Mouse (Mus musculus): ENCODE data around the gene Daw1. TPM values are rescaled to one million over a fixed set of nuclear protein-coding genes. Genes with fewer than 3 reads are reported as not detected.

The Daw1 gene
- total and polyA plus RNA-seq, 2 experiments from 2014 or later = not detected

DNA sequence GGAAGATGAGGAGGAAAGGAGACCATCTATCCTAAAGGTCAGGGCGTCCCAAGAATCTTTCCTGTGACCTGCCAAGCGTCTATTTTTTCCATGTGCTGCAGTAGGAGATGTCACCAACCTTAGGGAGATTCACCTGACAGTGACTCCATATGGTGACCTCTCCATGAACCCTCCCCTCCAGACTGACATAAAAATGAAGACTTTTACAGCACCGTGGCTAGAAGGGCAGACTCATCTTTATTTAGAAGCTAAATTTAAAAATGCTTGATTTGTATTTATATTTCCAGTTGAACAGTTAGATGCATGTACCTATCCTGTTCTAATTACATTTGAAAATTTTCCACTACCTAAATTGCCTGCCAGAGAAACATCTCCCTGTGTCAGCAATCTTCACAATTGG lies 68.4 kb downstream of the Daw1 start:
- Histone ChIP-seq H3K27ac (ENCODE audit: low read depth) (no peak overlapping the region), H3K9me3 (replicated peaks; ENCODE audit: control insufficient read depth, low read length) (no peaks in the 10 kb centered on the region), H3K27me3 (ENCODE audit: control insufficient read depth, insufficient read depth, low read length) (no peaks in the 10 kb centered on the region), H3K9ac (replicated peaks; ENCODE audit: low read depth, low read length) (no peak overlapping the region), H3K4me1 (ENCODE audit: control insufficient read depth, insufficient read depth) (no peaks in the 10 kb centered on the region), H3K36me3 (replicated peaks; ENCODE audit: control insufficient read depth, insufficient read depth, low read length) (no peaks in the 10 kb centered on the region), H3K4me3 (ENCODE audit: low read depth, low read length) (no peak overlapping the region), H3K4me2 (ENCODE audit: low read depth, low read length) (no peak overlapping the region)
- DNase-seq (ENCODE audit: low spot score) (no peak), ATAC-seq (ENCODE audit: insufficient read depth, low read depth) (no peak)
- WGBS = 78% methylated on average over 3 of the region's 3 CpGs
- TF ChIP-seq EP300 (IDR thresholded peaks at IDR 0.05; ENCODE audit: low read depth) (no peak), CTCF (IDR thresholded peaks at IDR 0.05; ENCODE audit: low read depth) (no peak)

- no peak overlapping the region for H3K4me2 ChIP-seq (ENCODE audit: low read depth, low read length)
- WGBS = 69% methylated on average over 1 of the region's 1 CpGs
- DNase-seq (ENCODE audit: low spot score) (no peak), ATAC-seq (ENCODE audit: insufficient read depth, low read depth) (no peak)
- no peaks in the 10 kb centered on the region for H3K4me1 ChIP-seq (ENCODE audit: control insufficient read depth, insufficient read depth)
- H3K9me3 ChIP-seq (replicated peaks; ENCODE audit: control insufficient read depth, low read length) = no peaks in the 10 kb centered on the region
- no peak for TF ChIP-seq EP300 (IDR thresholded peaks at IDR 0.05; ENCODE audit: low read depth)
- no peak for TF ChIP-seq CTCF (IDR thresholded peaks at IDR 0.05; ENCODE audit: low read depth)
- no peak overlapping the region for H3K27ac ChIP-seq (ENCODE audit: low read depth)
- H3K4me3 ChIP-seq (ENCODE audit: low read depth, low read length) = no peak overlapping the region
- no peak overlapping the region for H3K9ac ChIP-seq (replicated peaks; ENCODE audit: low read depth, low read length)
- H3K27me3 ChIP-seq (ENCODE audit: control insufficient read depth, insufficient read depth, low read length) = no peaks in the 10 kb centered on the region
- H3K36me3 ChIP-seq (replicated peaks; ENCODE audit: control insufficient read depth, insufficient read depth, low read length) = no peaks in the 10 kb centered on the region
Measured at GRCm38 (mm10) chr1:83248235-83248746, 88.7 kb downstream of the Daw1 start.

- Histone ChIP-seq H3K4me1 (ENCODE audit: control insufficient read depth, insufficient read depth) (no peaks in the 10 kb centered on the region), H3K27ac (ENCODE audit: low read depth) (no peak overlapping the region), H3K9ac (replicated peaks; ENCODE audit: low read depth, low read length) (no peak overlapping the region), H3K4me3 (ENCODE audit: low read depth, low read length) (no peak overlapping the region), H3K27me3 (ENCODE audit: control insufficient read depth, insufficient read depth, low read length) (no peaks in the 10 kb centered on the region), H3K4me2 (ENCODE audit: low read depth, low read length) (no peak overlapping the region), H3K9me3 (replicated peaks; ENCODE audit: control insufficient read depth, low read length) (no peaks in the 10 kb centered on the region), H3K36me3 (replicated peaks; ENCODE audit: control insufficient read depth, insufficient read depth, low read length) (no peaks in the 10 kb centered on the region)
- 69% methylated on average over 1 of the region's 1 CpGs for WGBS
- no peak for TF ChIP-seq EP300 (IDR thresholded peaks at IDR 0.05; ENCODE audit: low read depth)
- TF ChIP-seq CTCF (IDR thresholded peaks at IDR 0.05; ENCODE audit: low read depth) = no peak
- DNase-seq (ENCODE audit: low spot score) (no peak), ATAC-seq (ENCODE audit: insufficient read depth, low read depth) (no peak)
Measured at GRCm38 (mm10) chr1:83251746-83252145, 92.2 kb downstream of the Daw1 start.

Other genes with a start within 250 kb of the Daw1 start
- not detected in 2 replicates for gene A030005L19Rik, start 246.4 kb upstream of the Daw1 start, total RNA-seq (2014; rRNA removed; ENCODE audit: low replicate concordance)
- gene A030005L19Rik, start 246.4 kb upstream of the Daw1 start, polyA plus RNA-seq (2015; fragmentation: Nextera tagmentation; extraction: Ambion mirVana) = 0.15 TPM in 1 of 2 replicates, not detected in the other
- not detected in 2 replicates for gene A030014E15Rik, start 234.8 kb upstream of the Daw1 start, total RNA-seq (2014; rRNA removed; ENCODE audit: low replicate concordance)
- gene A030014E15Rik, start 234.8 kb upstream of the Daw1 start, polyA plus RNA-seq (2015; fragmentation: Nextera tagmentation; extraction: Ambion mirVana) = not detected in 2 replicates
- not detected in 2 replicates for gene Gm6217, start 228.4 kb upstream of the Daw1 start, total RNA-seq (2014; rRNA removed; ENCODE audit: low replicate concordance)
- not detected in 2 replicates for gene Gm6217, start 228.4 kb upstream of the Daw1 start, polyA plus RNA-seq (2015; fragmentation: Nextera tagmentation; extraction: Ambion mirVana)
- gene A030003K21Rik, start 216.4 kb upstream of the Daw1 start, total RNA-seq (2014; rRNA removed; ENCODE audit: low replicate concordance) = not detected in 2 replicates
- not detected in 2 replicates for gene A030003K21Rik, start 216.4 kb upstream of the Daw1 start, polyA plus RNA-seq (2015; fragmentation: Nextera tagmentation; extraction: Ambion mirVana)
- not detected in 2 replicates for gene Gm7544, start 203.7 kb upstream of the Daw1 start, total RNA-seq (2014; rRNA removed; ENCODE audit: low replicate concordance)
- gene Gm7544, start 203.7 kb upstream of the Daw1 start, polyA plus RNA-seq (2015; fragmentation: Nextera tagmentation; extraction: Ambion mirVana) = not detected in 2 replicates
- gene Gm47955, start 199.5 kb upstream of the Daw1 start, total RNA-seq (2014; rRNA removed; ENCODE audit: low replicate concordance) = not detected in 2 replicates
- not detected in 2 replicates for gene Gm47955, start 199.5 kb upstream of the Daw1 start, polyA plus RNA-seq (2015; fragmentation: Nextera tagmentation; extraction: Ambion mirVana)
- gene Gm47959, start 159.2 kb upstream of the Daw1 start, total RNA-seq (2014; rRNA removed; ENCODE audit: low replicate concordance) = not detected in 2 replicates
- gene Gm47959, start 159.2 kb upstream of the Daw1 start, polyA plus RNA-seq (2015; fragmentation: Nextera tagmentation; extraction: Ambion mirVana) = not detected in 2 replicates
- gene Slc19a3, start 121.3 kb upstream of the Daw1 start, total RNA-seq (2014; rRNA removed; ENCODE audit: low replicate concordance) = 8.2 TPM in 2 replicates
- gene Slc19a3, start 121.3 kb upstream of the Daw1 start, polyA plus RNA-seq (2015; fragmentation: Nextera tagmentation; extraction: Ambion mirVana) = 1.6 TPM in 2 replicates
- gene Krtap28-10, start 117.3 kb upstream of the Daw1 start, total RNA-seq (2014; rRNA removed; ENCODE audit: low replicate concordance) = not detected in 2 replicates
- not detected in 2 replicates for gene Krtap28-10, start 117.3 kb upstream of the Daw1 start, polyA plus RNA-seq (2015; fragmentation: Nextera tagmentation; extraction: Ambion mirVana)
- not detected in 2 replicates for gene Gm47969, start 114.8 kb upstream of the Daw1 start, total RNA-seq (2014; rRNA removed; ENCODE audit: low replicate concordance)
- not detected in 2 replicates for gene Gm47969, start 114.8 kb upstream of the Daw1 start, polyA plus RNA-seq (2015; fragmentation: Nextera tagmentation; extraction: Ambion mirVana)
- gene A030005K14Rik, start 100.4 kb upstream of the Daw1 start, total RNA-seq (2014; rRNA removed; ENCODE audit: low replicate concordance) = not detected in 2 replicates
- gene A030005K14Rik, start 100.4 kb upstream of the Daw1 start, polyA plus RNA-seq (2015; fragmentation: Nextera tagmentation; extraction: Ambion mirVana) = not detected in 2 replicates
- not detected in 2 replicates for gene Krtap28-13, start 98.8 kb upstream of the Daw1 start, total RNA-seq (2014; rRNA removed; ENCODE audit: low replicate concordance)
- gene Krtap28-13, start 98.8 kb upstream of the Daw1 start, polyA plus RNA-seq (2015; fragmentation: Nextera tagmentation; extraction: Ambion mirVana) = not detected in 2 replicates
- not detected in 2 replicates for gene Ccl20, start 43.0 kb upstream of the Daw1 start, total RNA-seq (2014; rRNA removed; ENCODE audit: low replicate concordance)
- gene Ccl20, start 43.0 kb upstream of the Daw1 start, polyA plus RNA-seq (2015; fragmentation: Nextera tagmentation; extraction: Ambion mirVana) = 0.15 TPM in 1 of 2 replicates, not detected in the other
- gene Sphkap, start 248.4 kb downstream of the Daw1 start, total RNA-seq (2014; rRNA removed; ENCODE audit: low replicate concordance) = 6.5 and 6.9 TPM in 2 replicates
- gene Sphkap, start 248.4 kb downstream of the Daw1 start, polyA plus RNA-seq (2015; fragmentation: Nextera tagmentation; extraction: Ambion mirVana) = 3.1 and 4.9 TPM in 2 replicates

Measured in heart, postnatal 0 days (tissue).